Mouse (Mus musculus) adrenal gland, postnatal 36 days (tissue): Measurements from ENCODE around the gene Eno1. TPM values are rescaled to one million over a fixed set of nuclear protein-coding genes. Genes with fewer than 3 reads are reported as not detected.
"Not testable (repeated sequence)": the region's sequence is repeated elsewhere in the genome, so short reads cannot be mapped to it uniquely, and the experiment has no call there.

Source experiments
- DNase-seq, 2 experiments: peaks; one replicate each; pipeline ENCODE4 v3.0.0; 2021; ENCODE audit warnings: mixed read lengths in 1 of 2
- total RNA-seq, 2 experiments: library from RNA; stranded (reverse); gene quantifications; 2 replicates each; pipeline ENCODE4 v1.2.3; 2021

The Eno1 gene
- total RNA-seq, 2 experiments from 2014 or later = 468 to 482 TPM

DNA sequence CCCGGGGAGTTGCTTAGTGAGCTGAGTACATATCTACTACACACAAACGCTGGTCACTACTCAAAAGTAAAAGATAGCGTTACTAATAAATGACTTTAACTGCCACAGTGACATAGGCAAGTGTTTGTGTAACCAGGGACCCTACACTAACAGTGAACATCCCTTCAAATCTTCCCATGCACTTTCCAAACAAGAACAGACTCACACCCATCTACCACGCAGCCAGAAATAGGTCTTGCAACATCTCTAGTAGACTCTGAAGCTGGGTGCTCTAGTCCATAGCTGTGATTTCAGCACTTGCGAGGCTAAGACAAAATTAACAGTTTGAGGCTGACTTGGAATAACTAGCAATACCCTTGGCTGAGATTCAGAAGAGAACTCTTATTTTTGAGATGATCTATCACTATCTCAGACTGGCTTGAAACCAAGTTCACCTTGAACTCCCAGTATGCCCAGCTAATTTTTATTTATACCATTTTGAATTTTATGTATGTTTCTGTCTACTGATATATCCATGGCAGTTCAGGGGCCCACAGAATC, 13.3 kb downstream of the Eno1 start:
- no peak for DNase-seq

DNA sequence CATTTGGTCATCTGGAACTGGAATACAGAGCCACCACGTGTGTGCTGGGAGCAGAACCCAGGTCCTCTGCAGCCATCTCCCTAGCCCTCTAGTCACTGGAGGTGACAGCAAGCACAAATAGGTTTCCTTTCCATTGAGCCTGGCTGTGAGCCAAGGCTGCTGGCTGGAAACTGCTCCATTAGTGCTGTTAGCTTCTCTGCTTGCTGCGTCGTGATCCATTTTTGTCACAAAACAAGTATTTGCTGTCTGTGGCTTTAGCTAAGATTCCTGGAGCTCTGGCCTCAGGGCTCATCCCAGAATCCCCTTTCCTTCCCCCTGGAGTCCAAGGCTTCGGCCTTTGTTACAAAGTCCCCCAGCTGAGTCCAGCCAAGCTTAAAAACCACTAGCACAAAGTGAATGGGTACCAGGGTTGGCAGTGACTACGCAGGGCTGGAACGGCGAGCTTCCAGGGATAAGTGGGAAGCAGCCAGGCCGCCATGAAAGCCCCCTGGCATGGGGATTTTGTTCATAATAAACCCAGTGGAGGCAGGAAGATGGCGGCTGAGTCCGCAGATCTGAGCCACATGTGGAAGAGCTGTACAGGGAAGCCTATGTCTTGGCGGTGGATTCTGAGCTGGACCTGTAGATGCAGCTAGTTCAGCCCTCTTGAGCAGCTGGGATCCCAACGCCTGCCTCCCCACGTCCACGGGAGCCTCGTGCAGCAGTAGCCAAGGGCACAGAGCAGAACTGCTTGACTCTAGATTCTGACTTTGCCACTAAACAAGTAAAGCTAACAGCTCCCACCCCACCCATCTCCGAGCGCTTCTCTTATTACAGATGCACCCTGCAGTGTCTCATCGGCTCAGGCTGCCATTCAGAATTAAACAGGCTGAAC, 14.3 kb downstream of the Eno1 start:
- peak in 1 of 2 experiments; percentile 55 for DNase-seq

DNA sequence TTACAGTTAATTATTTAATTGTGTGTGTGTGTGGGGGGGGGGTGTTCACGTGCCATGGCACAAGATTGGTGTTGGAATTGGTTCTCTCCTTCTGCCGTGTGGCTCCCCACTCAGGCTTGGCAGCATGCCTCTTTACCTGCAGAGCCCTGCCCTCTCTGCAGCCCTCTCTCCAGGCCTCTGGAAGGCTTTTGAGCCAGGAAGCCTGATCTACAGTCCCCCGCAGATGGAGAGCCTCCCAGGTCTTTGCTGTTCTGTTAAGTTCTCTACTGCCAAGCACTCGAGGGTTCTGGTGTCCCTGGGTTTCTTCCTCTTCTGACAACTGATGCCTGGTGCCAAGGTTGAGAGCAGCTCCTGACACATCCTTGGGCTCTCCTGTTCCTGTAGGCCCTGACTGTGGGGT, 17.9 kb downstream of the Eno1 start:
- no peak for DNase-seq

DNA sequence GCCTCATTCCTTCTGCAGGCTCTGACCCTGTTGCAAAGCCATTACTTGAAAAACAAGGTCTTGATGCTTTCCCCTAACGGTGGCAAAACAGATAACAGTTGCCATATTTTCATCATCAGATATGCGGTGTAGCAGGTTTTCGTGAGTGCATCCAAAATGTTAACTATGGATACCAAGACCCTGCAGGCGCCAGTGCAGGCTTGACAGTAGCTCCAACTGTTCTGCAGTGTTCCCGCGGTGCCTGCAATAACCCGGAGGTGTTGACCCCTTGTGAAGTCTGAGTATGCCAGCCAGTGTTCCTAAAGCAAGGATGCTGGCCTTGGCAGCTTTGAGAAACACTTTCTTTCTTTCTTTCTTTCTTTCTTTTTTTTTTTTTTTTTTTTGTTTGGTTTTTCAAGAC, 18.7 kb downstream of the Eno1 start:
- no peak for DNase-seq

DNA sequence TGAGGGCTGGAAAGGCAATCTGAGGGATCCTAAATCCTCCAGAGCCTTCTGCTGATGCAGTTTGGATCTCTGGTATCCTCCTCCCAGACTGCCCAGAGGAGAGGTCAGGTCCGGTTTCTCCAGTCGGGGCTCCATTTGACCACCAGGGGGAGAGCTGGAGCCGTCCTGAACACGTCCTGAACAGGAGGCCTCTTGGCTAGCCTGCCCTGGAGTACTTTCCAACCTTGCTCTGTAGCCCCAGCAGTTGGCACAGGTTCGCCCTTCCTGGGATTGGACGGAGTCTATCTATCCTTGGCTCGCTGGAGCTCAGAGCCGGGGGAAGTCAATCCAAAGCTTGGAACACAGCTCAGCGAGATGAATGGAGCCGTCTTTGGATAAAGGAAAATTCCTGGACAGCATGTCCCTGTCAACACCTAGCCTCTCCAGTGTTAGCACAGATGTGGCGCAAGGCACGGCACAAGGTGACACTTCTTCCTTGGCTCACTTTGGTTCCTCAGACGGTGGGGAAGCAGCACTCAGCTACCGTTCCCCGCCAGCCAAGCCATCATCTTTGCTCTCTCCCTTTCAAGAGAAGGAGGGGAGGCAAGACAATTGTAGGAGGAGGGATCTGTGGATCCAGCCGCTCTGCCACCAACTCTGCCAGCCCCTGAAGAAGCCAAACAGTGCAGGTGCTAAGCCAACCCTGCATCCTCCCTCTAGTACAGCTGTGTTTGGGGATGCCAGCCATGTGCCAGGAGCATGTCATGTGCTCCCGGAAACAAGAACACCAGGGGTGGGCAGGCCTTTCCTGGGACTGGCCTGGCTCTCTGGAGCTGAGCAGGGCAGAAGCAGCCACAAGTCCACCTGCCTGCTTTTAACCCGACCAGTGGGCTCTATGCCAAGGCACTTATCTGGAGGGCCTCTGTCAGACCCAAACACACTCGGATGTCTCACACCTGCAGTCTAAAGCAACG, 21.0 kb downstream of the Eno1 start:
- DNase-seq = peak; percentile 89 to 93

DNA sequence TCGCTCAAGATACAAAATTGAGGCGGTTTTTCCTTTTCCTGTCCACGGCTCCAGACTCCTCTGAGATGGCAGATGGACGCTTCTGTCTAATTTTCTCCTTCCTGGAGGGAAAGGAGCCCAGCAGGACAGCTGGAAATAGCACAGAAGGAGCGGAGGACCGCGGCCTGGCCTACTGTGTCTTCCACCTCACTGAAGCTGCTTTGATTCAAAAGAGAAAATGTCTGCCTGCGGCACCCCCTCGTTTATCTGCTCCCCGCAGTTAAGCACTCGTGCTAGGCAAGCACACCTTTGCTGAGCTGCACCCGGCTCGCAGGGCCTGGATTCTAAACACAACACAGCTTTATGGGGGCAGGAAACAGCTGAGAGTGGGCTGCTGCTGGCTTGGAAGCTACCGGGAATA, 21.9 kb downstream of the Eno1 start:
- no peak for DNase-seq

DNA sequence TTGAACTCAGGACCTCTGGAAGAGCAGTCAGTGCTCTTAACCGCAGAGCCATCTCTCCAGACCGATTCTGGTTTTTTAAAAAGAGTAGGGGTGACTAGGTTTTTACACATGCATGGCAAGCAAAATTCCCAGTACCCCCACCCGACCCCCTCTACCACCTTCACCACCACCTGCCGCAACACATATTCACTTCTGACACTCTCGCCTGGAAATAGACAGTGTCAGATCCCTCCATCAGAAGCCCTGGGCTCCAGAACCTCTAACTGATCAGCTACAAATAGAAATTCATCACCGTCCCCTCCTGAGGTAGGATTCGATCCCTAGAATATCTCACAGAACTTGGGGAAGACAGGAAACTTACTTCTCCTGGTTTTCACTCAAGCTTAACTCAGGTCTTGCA, 23.1 kb downstream of the Eno1 start:
- no peak for DNase-seq

DNA sequence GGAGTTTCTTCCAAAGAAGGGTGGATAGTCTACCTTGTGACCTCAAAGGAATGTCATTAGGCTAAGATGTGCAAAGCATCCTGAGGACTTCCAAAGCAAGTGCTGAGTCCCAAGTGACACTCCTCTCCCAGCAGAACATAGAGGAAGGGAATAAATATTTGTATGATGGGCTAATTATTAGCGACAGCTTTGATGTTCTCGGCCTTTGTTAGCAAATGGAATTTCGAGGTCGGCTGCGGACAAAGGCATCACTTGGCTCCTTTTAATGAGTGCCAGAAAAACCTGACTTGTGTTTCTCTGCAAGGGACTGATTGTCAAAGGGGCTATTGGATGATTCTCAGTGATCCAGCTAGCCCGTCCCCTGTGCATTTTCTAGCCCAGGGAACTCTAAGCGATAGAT, 23.6 kb downstream of the Eno1 start:
- no peak for DNase-seq

DNA sequence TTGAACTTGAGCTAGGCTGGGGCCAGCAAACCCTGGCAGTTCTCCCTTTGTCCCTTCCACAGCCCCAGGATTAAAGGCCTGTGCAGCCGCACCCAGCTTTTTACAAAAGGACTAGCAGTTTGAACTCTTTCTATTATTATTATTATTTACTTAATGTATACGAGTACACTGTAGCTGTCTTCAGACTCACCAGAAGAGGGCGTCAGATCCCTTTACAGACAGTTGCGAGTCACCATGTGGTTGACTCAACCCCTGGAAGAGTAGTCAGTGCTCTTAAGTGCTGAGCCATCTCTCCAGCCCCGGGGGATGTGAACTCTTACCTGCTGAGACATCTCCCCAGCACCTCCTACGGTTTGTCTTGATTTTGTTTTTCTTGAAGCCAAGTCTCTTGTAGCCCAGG, 24.2 kb downstream of the Eno1 start:
- DNase-seq = no peak

DNA sequence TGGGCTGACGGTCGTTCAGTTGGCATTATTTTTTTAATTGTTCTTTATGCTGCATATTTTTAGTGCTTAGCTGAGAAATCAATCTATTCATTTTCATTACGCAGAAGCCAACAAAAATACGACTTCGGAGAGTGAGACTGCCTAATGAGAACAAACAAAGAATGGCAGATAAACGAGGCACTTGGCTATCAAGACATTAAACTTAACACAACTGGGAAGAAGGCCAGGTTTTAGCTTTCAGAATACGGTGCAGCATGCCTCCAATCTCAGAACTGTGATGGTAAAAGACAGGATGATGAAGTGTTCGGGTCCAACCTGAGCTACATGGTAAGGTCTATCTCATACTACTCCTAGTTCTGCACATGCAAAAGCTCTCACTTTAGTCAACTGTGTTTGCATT, 25.8 kb downstream of the Eno1 start:
- DNase-seq = no peak

DNA sequence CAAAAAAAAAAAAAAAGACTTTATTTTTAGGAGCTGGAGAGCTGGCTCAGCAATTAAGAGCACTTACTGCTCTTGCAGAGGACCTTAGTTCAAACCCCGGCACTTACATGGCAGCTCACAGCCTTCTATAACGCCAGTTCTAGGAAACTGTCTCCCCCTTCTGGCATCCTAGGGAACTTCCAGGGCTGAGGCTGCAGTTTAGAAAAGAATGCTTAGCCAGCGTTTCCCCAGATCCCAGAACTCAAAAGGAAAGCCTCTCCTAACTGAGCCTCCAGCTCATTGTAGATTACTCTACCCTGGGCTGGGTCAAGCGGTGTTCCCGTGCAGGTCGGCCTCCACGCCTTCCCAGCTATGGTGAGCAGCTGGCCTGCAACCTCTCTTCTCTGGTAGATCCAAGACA, 28.4 kb downstream of the Eno1 start:
- DNase-seq = peak in 1 of 2 experiments; percentile 49

DNA sequence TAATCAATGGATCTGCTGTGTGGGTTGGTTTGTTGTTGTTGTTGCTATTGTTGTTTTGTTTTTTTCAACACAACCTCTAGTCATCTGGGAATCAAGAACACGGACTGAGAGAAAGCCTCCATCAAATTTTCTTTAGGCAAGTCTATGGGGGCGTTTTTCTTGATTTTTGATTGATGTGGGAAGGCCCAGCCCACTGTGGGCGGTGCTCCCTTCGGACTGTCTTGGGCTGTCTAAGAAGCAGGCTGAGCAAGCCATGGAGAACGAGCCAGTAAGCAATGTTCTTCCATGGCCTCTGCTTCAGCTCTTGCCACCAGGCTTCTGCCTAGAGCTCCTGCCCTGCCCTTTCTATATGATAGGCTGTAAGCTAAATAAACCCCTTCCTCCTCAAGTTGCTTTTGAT, 28.9 kb downstream of the Eno1 start:
- DNase-seq = no peak

DNA sequence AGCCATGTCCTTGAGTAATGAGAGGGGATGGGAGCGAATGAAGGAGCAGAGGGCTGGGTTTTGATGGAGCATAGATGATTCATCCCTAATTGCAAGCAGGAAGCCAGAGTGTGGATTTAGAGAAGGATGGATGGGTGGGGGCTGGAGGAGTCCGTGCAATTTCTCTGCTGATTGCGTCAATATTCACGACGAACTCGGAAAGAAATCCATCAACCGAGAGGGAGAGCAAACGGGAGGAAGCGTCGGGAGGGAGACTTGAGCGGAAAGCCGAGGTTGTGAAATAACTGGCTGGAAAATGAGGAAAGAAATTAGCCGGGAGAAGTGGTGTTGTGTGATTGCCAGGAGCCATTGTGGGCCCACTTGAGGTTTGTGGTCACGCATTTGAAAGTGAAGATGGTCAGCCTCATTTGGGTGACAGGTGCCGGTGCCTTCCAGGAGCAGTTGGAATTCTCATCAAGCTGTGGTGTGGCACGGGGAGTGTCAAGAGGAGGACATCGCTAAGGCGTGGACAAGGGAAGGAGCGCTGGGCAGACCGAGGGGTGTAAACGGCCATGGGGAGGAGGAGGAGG, 30.2 kb downstream of the Eno1 start:
- DNase-seq = peak in 1 of 2 experiments; percentile 42

DNA sequence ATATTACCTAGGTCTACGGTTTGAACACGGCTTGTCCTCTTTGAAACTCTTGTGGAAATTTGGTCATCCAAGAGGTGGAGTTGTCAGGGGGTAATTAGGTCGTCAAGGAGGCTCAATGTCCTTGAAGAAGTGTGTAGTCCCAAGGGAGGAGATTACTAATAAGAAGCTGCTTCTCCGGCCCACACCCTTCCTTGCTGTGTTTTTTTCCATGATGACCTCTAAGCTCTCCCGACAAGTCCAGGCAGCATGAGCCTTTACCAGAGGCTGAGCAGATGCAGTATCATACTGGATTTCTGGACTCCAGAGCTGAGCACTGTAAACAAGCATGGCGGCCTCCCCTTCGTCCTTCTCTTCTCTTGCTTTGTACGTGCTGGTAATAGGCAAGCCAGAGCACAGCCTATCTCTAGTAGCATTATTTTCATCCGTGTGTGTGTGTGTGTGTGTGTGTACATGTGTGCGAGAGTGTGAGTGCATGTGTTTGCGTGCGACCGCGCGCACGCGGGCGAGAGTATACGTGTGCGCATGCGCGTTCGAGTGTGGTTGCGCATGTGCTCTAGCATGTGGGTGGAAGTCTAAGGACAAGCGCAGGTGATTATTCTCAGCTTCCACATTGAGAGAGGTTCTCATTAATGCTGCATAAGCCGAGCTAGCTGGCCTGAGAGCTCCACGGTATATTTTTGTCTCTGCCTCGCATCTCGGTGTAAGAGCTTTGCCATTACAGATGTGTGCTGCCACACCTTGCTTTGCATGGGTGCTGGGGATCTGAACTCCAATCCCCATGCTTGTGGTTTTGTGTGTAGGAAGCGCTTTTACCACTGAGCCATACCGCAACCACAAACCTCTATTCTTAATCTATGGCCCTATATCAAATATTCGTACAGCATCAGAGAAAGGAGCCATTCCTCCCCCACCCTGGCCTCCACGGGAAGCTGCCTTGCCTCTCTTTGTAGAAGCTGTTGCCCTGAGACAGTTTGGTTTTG, 32.4 kb downstream of the Eno1 start:
- DNase-seq = no peak

DNA sequence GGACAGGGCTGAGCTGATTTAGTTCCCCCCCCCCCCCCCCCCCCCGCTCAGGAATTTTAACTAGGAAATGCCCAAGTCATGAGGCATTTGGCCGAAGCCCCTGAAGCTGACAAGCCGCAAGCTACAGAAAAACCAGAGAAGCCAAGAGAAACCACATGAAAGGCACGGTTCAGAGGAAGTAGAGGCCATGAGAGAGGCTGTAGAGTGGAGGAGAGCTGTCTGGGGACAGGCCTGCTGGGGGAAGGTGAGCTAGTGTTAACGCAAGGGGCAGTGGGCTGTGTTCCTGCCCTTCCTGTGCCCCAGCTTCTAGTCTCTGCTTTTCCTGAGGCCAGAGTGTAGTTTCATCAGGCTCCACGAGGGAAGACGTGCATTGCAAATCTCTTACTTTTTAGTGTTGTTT, 33.2 kb downstream of the Eno1 start:
- no peak for DNase-seq

DNA sequence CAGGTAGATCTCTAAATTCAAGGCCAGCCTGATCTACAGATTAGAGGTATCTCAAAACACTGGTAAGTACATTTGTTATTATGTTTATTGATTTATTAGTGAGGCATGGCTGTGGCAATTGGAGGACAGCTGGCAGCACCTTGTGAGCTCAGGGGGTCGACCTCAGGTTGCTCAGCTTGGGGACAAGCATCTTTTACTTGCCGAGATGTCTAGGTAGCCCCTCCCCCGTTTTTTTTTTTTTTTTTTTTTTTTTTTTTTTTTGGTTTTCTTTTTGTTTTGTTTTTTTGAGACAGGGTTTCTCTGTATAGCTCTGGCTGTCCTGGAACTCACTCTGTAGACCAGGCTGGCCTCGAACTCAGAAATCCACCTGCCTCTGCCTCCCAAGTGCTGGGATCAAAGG, 34.2 kb downstream of the Eno1 start:
- not testable (repeated sequence) for DNase-seq

DNA sequence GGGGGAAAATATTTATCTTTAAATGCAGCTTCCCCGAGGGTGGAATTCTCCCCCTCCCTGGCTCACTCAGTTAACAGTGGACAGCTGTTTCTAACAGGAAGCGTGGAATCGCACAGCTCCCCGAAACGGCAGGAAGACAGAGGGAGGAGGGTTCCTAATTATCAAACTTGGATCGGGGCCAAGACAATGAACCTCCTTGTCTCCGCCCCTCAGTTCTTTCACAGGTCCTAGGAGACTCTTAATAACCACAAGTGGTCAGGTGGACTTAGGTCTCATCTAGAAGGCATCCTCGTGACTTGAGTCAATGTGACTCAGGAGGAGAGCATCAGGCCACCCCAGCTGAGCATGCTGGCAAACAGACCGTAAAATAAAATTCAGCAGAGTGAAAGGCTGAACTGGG, 36.2 kb downstream of the Eno1 start:
- no peak for DNase-seq

DNA sequence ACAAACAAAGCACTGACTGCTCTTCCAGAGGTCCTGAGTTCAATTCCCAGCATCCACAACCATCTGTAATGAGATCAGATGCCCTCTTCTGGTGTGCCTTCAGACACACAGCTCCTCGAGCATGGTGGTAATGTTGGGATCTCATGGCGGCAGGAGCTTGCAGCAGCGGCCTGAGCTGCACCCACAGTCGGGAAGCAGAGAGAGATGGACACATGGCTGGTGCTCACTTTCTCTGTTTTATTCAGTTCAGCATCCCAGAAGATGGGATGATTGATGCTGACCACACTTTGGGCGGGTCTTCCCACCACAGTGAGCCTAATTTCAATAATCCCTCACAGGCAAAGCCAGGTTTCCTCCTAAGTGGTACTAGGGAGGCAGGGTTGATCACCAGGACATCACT, 39.0 kb downstream of the Eno1 start:
- no peak for DNase-seq

DNA sequence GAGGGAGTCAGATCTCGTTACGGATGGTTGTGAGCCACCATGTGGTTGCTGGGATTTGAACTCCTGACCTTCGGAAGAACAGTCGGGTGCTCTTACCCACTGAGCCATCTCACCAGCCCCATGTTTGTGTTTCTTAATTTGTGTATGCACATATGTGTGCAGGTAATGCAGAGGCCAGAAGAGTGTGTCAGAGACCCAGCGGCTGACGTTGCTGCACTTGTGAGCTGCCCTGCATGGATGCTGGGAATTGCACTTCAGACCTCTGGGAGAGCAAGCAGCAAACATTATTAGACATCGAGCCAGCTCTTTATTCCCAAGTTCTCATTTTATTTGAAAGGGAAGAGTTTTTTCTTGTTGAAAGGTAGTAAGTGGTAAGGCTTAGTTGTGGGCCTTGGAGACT, 42.8 kb downstream of the Eno1 start:
- not testable (repeated sequence) for DNase-seq

DNA sequence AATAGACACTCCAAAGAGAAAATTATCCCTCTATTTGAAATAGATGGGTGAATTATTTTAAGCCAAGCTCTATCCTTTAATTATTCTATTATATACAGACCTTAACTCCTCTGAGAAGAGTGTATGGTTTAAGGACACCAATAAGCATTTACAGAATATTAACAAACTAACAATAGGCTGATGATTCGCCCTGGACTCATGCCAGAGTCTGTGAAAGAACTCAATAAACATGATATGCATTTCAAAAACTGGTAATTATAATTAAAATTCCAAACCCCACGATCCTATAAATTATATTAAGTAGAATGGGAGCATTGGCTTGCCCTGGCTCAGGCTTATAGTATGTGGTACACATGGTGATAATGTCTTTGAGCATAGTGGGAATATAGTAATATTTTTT, 43.5 kb downstream of the Eno1 start:
- DNase-seq = no peak

DNA sequence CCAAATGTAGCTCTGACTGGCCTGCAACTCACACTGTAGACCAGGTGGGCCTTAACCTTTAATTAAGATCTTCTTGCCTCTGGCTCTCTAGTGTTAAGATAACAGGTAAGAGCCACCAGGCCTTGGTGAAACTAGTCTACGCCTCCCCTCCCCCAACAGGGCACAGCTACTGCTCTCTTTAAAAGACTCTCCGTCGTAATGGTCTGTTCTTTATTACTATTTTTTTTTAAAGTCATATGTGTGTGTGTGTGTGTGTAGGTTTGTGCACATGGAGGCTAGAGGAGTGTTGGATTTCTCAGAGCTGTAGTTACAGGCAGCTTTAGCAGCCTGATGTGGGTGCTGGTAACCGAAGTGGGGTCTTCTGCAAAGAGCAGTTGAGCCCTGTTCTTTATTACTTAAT, 43.9 kb downstream of the Eno1 start:
- peak in 1 of 2 experiments; percentile 40 for DNase-seq
